Mouse (Mus musculus) megakaryocyte, embryonic 14.5 days (primary cell): Measurements from ENCODE around the gene Ddx39.

Source experiments
- FLI1 ChIP-seq: IDR thresholded peaks from 2 replicates; pipeline ENCODE4 v1.6.1; 2012; ENCODE audit warnings: low read length, inconsistent platforms, mixed read lengths
- GATA1 ChIP-seq: IDR thresholded peaks from 3 replicates; pipeline ENCODE4 v1.6.1; 2012; ENCODE audit warnings: mixed read lengths, low read length, inconsistent platforms, borderline replicate concordance

GRCm38 (mm10) chr8:83765663-83766062 is 50.7 kb downstream of the Ddx39 start:
- no peak for TF ChIP-seq GATA1
- no peak for TF ChIP-seq FLI1
